Mouse (Mus musculus): Measurements from ENCODE around the gene Il12a.

DNA sequence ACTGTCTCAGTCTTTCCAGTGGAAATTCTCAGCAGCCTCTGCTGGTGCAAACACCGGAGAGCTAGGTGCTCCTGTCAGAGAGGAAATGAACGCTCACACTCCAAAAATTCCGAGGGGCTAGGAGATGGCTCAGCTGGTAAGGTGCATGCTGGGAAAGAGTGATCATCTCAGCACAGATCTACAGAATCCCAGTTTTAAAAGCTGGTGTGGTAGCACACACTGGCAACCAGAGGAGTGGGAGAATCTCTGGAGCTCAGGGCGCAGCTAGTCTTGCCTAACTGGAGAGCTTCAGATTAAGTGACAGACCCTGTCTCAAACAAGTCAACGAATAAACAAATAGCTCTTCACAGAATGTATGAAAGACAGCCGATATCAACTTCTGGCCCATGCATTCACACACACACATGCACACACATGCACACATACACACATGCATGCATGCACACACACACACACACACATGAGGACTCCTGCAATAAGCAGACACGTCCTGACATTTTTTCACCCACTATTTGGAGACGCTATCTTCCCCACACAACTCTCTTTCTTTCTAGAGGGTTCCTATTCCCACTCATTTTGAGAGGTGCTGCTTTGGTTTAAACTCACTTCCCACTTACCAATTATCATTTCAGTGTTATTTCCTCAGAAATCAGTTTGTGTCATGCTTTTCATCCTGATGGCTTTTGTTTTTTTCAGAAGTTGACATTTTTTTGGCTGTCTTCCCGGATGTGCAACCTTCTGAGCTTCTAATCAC, 52.5 kb downstream of the Il12a start:
- TF ChIP-seq CTCF (IDR thresholded peaks at IDR 0.05; ENCODE audit: extremely low read depth, insufficient read depth, low read length) (no peak), POLR2A (IDR thresholded peaks at IDR 0.05; ENCODE audit: extremely low read depth, insufficient read depth, low read length) (no peak)
